Mouse (Mus musculus) liver (tissue): Measurements from ENCODE around the gene Gm6205.
"Not testable (repeated sequence)": the region's sequence is repeated elsewhere in the genome, so short reads cannot be mapped to it uniquely, and the experiment has no call there.

Source experiments
- DNase-seq: peaks from one replicate; pipeline ENCODE4 v3.0.0-alpha.2; 2020; ENCODE audit warnings: mixed read lengths

The Gm6205 gene

DNA sequence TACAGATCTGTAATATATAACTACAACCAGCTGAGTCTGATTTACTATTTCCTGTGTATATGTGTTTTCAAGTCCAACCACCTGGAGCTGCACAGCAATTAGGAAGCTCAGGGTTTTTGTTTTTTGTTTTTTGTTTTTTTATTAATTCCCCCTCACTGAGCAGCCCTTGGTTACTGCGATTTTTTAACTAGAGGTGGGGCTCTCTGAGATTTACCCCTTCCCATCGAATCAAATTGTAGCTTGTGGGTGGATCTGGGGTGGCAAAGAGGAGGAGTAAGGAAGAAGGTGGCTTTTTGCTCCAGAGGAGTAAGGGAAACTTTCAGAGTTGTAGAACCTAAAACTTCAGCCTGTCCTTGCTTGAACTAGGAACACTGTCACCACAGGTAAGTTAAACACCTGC is at the start of gene Gm6205:
Gm6205 (plus strand) TSS at position 301 of the 400 bp plus-strand sequence.
- not testable (repeated sequence) for DNase-seq

DNA sequence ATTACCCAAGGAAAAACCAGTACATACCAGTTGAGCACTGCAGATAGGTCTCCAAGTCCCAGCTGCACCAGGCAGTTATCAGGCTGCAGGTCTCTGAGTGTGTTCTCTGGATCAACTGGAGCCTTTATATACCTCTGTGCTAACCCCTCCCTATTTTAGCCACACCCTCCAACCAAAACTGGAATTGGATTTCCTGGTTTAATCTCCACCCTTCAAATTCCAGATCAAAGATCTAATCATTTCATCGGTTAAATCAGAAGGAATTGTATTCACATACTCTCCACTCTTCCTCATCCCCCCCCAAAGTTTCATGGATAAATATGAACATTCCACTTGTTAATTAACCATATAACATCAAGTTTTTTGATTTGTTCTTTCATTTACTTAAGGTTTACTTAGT is 31.9 kb upstream of the Gm6205 start, which contains the start of gene Gm3147:
Gm3147 (minus strand) TSS at position 101 of the 400 bp plus-strand sequence.
- not testable (repeated sequence) for DNase-seq

DNA sequence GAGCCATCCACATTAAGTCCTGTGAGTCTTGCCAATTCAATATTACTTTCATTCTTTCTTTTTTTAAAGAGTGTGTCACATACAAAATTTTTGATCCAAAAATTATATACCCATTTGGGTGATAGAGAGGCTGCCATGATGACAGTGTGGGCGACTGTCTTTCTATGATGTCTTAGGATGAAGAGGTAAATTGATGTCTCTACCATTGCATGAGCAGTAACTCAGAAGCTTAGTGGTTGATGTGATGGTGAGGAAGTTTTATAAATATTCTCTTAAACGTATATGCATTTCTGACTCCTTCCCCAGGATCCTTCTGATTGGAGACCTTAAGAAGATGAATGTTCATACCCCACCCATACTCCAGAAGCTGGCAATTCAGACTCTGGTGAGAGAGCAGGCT is 24.5 kb upstream of the Gm6205 start, which contains the start of gene Gm6509:
Gm6509 (plus strand) TSS at position 301 of the 400 bp plus-strand sequence.
- DNase-seq = not testable (repeated sequence)
